Mouse (Mus musculus) heart, embryonic 13.5 days (tissue): Measurements from ENCODE around the gene Olfr876. TPM values are rescaled to one million over a fixed set of nuclear protein-coding genes. Genes with fewer than 3 reads are reported as not detected.

ENCODE experiments used
- ATAC-seq: fragments of 200-750 bp; cut with Nextera tagmentation; 2 replicates; pipeline ENCODE4 v1.8.0; 2017; ENCODE audit warnings: moderate TSS enrichment; ENCODE audit not compliant: insufficient number of reproducible peaks, low FRiP score, low TSS enrichment; ENCODE audit errors: extremely low read depth
- H3K27ac ChIP-seq: fragments of 300-500 bp; sonication (generic); replicated peaks from 2 replicates; pipeline ENCODE4 v1.5.1; 2015; ENCODE audit warnings: moderate library complexity, mild to moderate bottlenecking, inconsistent platforms
- H3K27me3 ChIP-seq: fragments of 300-500 bp; sonication (generic); replicated peaks from 2 replicates; pipeline ENCODE4 v1.6.1; 2015; ENCODE audit warnings: mild to moderate bottlenecking, inconsistent platforms
- H3K36me3 ChIP-seq: fragments of 300-500 bp; sonication (generic); 2 replicates; pipeline ENCODE4 v1.6.1; 2015; ENCODE audit warnings: mild to moderate bottlenecking, inconsistent platforms
- H3K4me1 ChIP-seq: fragments of 300-500 bp; sonication (generic); 2 replicates; pipeline ENCODE4 v1.6.1; 2015; ENCODE audit warnings: inconsistent platforms
- H3K4me2 ChIP-seq: fragments of 300-500 bp; sonication (generic); 2 replicates; pipeline ENCODE4 v1.6.1; 2015; ENCODE audit warnings: inconsistent platforms, mild to moderate bottlenecking, moderate library complexity
- H3K4me3 ChIP-seq: fragments of 300-500 bp; sonication (generic); 2 replicates; pipeline ENCODE4 v1.5.1; 2015; ENCODE audit warnings: moderate library complexity, mild to moderate bottlenecking, inconsistent platforms
- H3K9ac ChIP-seq: fragments of 300-500 bp; sonication (generic); 2 replicates; pipeline ENCODE4 v1.6.1; 2015; ENCODE audit warnings: inconsistent platforms, mild to moderate bottlenecking, moderate library complexity
- H3K9me3 ChIP-seq: fragments of 300-500 bp; sonication (generic); 2 replicates; pipeline ENCODE4 v1.6.1; 2016; ENCODE audit warnings: inconsistent platforms
- WGBS: fragments of 180-500 bp; shearing (Covaris S2); methylation state at CpG from one replicate; pipeline ENCODE4 v1.1.7; 2015; ENCODE audit warnings: mixed read lengths; 5-methylcytosine and 5-hydroxymethylcytosine counted together
- polyA plus RNA-seq: library from polyadenylated mRNA; unstranded; fragments of >200 nt; fragmentation: Nextera tagmentation; extraction: Ambion mirVana; gene quantifications from 2 replicates; pipeline ENCODE4 v1.2.1, GENCODE M21; 2015

The Olfr876 gene
- polyA plus RNA-seq, 1 experiment from 2014 or later = not detected

GRCm38 (mm10) chr9:37808976-37809375, 6.1 kb downstream of the Olfr876 start:
- 26% methylated on average over 2 of the region's 2 CpGs for WGBS
- H3K27me3 ChIP-seq = no peaks in the 10 kb centered on the region
- no peak overlapping the region for H3K4me2 ChIP-seq
- H3K9me3 ChIP-seq = no peaks in the 10 kb centered on the region
- H3K4me1 ChIP-seq = peaks cover 10% of the 10 kb centered on the region; the same call in 1 of the 2 replicates
- no peak for ATAC-seq
- no peak overlapping the region for H3K4me3 ChIP-seq
- H3K9ac ChIP-seq = no peak overlapping the region
- no peaks in the 10 kb centered on the region for H3K36me3 ChIP-seq
- H3K27ac ChIP-seq = no peak overlapping the region

GRCm38 (mm10) chr9:37814696-37815095, 11.9 kb downstream of the Olfr876 start:
- no peak overlapping the region for H3K27ac ChIP-seq
- H3K9ac ChIP-seq = no peak overlapping the region
- no peaks in the 10 kb centered on the region for H3K27me3 ChIP-seq
- no peaks in the 10 kb centered on the region for H3K9me3 ChIP-seq
- ATAC-seq = no peak
- no peaks in the 10 kb centered on the region for H3K4me1 ChIP-seq
- H3K36me3 ChIP-seq = no peaks in the 10 kb centered on the region
- no peak overlapping the region for H3K4me2 ChIP-seq
- 81% methylated on average over 3 of the region's 3 CpGs for WGBS
- H3K4me3 ChIP-seq = no peak overlapping the region

GRCm38 (mm10) chr9:37829881-37830280, 27.1 kb downstream of the Olfr876 start:
- Histone ChIP-seq H3K9me3 (no peaks in the 10 kb centered on the region), H3K36me3 (no peaks in the 10 kb centered on the region), H3K27me3 (no peaks in the 10 kb centered on the region), H3K4me2 (no peak overlapping the region), H3K4me3 (no peak overlapping the region), H3K9ac (no peak overlapping the region), H3K27ac (no peak overlapping the region), H3K4me1 (peaks cover 3% of the 10 kb centered on the region; the same call in 1 of the 2 replicates)
- no peak for ATAC-seq

- Histone ChIP-seq H3K4me3 (no peak overlapping the region), H3K9ac (no peak overlapping the region)
These were observed 30.5 kb downstream of the Olfr876 start for GRCm38 (mm10) chr9:37833341-37833740.

GRCm38 (mm10) chr9:37849267-37849666, 46.4 kb downstream of the Olfr876 start:
- H3K27me3 ChIP-seq = no peaks in the 10 kb centered on the region
- no peak for ATAC-seq
- H3K4me2 ChIP-seq = no peak overlapping the region
- H3K36me3 ChIP-seq = no peaks in the 10 kb centered on the region
- H3K9ac ChIP-seq = no peak overlapping the region
- no peaks in the 10 kb centered on the region for H3K4me1 ChIP-seq
- WGBS = 74% methylated on average over 2 of the region's 2 CpGs
- no peak overlapping the region for H3K4me3 ChIP-seq
- 0 out of 2 replicates have a peak, but pooled peaks cover 6% of the 10 kb centered on the region for H3K9me3 ChIP-seq
- no peak overlapping the region for H3K27ac ChIP-seq

More at GRCm38 (mm10) chr9:37833341-37833740, 30.5 kb downstream of the Olfr876 start:
- ATAC-seq = no peak
- Histone ChIP-seq H3K4me1 (peaks cover 3% of the 10 kb centered on the region; the same call in 1 of the 2 replicates), H3K9me3 (no peaks in the 10 kb centered on the region), H3K27ac (no peak overlapping the region), H3K27me3 (no peaks in the 10 kb centered on the region), H3K4me2 (no peak overlapping the region), H3K36me3 (no peaks in the 10 kb centered on the region)
- WGBS = 44% methylated on average over 1 of the region's 1 CpGs

- Histone ChIP-seq H3K4me3 (no peak within 1 kb of the TSS), H3K36me3 (no peaks in the 10 kb centered on the region), H3K9ac (no peak within 1 kb of the TSS), H3K27me3 (no peaks in the 10 kb centered on the region), H3K9me3 (0 out of 2 replicates have a peak, but pooled peaks cover 6% of the 10 kb centered on the region), H3K4me2 (no peak within 1 kb of the TSS), H3K27ac (no peak within 1 kb of the TSS), H3K4me1 (no peaks in the 10 kb centered on the region)
- ATAC-seq = no peak
- 69% methylated on average over 4 of the region's 4 CpGs for WGBS
These were observed 51.1 kb downstream of the Olfr876 start, which contains the start of gene Olfr877 for GRCm38 (mm10) chr9:37853969-37854368. Olfr877 (plus strand) TSS chr9:37854269.

Other genes with a start within 250 kb of the Olfr876 start
- 9.6 and 10.1 TPM in 2 replicates for gene Siae, start 247.3 kb upstream of the Olfr876 start, polyA plus RNA-seq
- gene Spa17, start 189.3 kb upstream of the Olfr876 start, polyA plus RNA-seq = 4.3 and 8.2 TPM in 2 replicates
- gene Tbrg1, start 145.7 kb upstream of the Olfr876 start, polyA plus RNA-seq = 126 and 129 TPM in 2 replicates
- 0.05 TPM in 1 of 2 replicates, not detected in the other for gene Panx3, start 133.8 kb upstream of the Olfr876 start, polyA plus RNA-seq
- not detected in 2 replicates for gene Olfr160, start 86.8 kb upstream of the Olfr876 start, polyA plus RNA-seq
- gene Olfr874, start 57.9 kb upstream of the Olfr876 start, polyA plus RNA-seq = not detected in 2 replicates
- not detected in 2 replicates for gene Olfr875, start 31.2 kb upstream of the Olfr876 start, polyA plus RNA-seq
- not detected in 2 replicates for gene Olfr877, start 51.2 kb downstream of the Olfr876 start, polyA plus RNA-seq
- gene Olfr145, start 93.7 kb downstream of the Olfr876 start, polyA plus RNA-seq = not detected in 2 replicates
- gene Olfr878, start 114.8 kb downstream of the Olfr876 start, polyA plus RNA-seq = not detected in 2 replicates
- not detected in 2 replicates for gene Olfr881, start 188.8 kb downstream of the Olfr876 start, polyA plus RNA-seq
- not detected in 2 replicates for gene Olfr883, start 222.8 kb downstream of the Olfr876 start, polyA plus RNA-seq
- not detected in 2 replicates for gene Olfr884, start 243.5 kb downstream of the Olfr876 start, polyA plus RNA-seq